Mouse (Mus musculus): ENCODE data around the gene Asb8. TPM values are rescaled to one million over a fixed set of nuclear protein-coding genes. Genes with fewer than 3 reads are reported as not detected.
A peak's percentile ranks its signal among the peaks of the same experiment; 100 is the strongest.

Gene Asb8
- total RNA-seq, 2 experiments from 2014 or later, result 146 to 157 TPM

GRCm38 (mm10) chr15:98131942-98132655 is 33.3 kb downstream of the Asb8 start:
- intact Hi-C loops (cut with DNase I; ENCODE audit: low total_unique reads), result no loop called here
- no peak for DNase-seq

DNA sequence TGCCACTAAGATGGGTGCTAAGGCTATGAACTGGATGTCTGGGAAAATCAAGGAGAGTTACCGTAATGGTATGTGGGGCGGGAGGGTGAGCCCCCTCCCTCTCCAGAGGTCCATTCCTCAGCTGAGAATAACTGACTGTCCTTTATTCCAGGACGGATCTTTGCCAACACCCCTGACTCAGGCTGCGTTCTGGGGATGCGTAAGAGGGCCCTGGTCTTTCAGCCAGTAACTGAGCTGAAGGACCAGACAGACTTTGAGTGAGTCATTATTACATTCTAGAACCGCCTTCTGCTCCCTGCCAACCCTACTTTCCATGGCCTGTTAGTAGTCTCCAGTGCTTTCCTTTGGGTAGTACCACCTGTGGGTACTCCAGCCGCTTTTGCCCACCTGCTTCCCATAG is 34.0 kb downstream of the Asb8 start:
- intact Hi-C loops (cut with DNase I; ENCODE audit: low total_unique reads), result no loop called here

GRCm38 (mm10) chr15:98131001-98131400 is 34.4 kb downstream of the Asb8 start:
- DNase-seq, result peak; percentile 63
- intact Hi-C loops (cut with DNase I; ENCODE audit: low total_unique reads), result no loop called here

More for the DNA sequence above, 34.0 kb downstream of the Asb8 start:
- DNase-seq, result no peak

- no peak for DNase-seq
- intact Hi-C loops (cut with DNase I; ENCODE audit: low total_unique reads), result no loop called here
Measured at GRCm38 (mm10) chr15:98120831-98121230, 44.6 kb downstream of the Asb8 start.

DNA sequence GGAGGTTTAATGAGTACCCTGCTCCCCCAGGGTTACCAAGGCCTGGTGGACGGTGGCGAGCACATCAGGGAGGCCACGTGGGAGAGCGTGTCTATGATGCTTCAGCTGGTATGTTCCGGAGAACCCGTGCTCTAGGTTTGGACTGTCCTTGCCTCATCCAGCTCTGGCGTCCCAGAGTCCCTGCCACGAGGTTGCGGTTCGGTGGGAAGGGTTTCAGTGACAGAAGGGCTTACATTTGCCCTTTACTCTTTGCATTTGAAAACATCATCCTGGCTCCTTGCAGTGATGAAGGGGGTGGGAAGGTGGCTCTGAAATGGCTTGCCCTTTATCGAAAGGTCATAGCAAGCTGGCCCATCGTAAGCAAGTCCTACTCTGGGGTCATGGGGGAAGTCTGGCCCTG is 46.1 kb downstream of the Asb8 start:
- DNase-seq, result no peak
- intact Hi-C loops (cut with DNase I; ENCODE audit: low total_unique reads), result no loop called here

DNA sequence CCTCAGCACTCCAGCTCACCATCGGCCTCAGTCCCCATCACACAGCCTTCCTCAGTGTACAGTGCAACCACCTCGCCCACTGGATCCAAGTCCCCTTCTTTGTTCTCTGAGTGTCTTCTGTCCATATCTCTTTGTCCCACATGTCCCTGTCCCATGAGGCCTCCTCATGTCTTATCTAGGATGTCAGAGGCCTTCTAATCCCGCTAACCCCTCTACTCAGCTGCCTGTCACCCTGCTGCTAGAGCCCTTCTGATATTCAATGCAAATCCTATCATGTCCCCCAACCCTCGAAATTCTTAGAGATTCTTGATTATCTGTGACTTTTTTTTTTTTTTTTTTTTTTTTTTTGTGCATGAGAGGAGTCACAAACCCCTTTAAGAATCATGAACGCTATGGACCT is 49.1 kb downstream of the Asb8 start:
- intact Hi-C loops (cut with DNase I; ENCODE audit: low total_unique reads), result no loop called here
- no peak for DNase-seq

DNA sequence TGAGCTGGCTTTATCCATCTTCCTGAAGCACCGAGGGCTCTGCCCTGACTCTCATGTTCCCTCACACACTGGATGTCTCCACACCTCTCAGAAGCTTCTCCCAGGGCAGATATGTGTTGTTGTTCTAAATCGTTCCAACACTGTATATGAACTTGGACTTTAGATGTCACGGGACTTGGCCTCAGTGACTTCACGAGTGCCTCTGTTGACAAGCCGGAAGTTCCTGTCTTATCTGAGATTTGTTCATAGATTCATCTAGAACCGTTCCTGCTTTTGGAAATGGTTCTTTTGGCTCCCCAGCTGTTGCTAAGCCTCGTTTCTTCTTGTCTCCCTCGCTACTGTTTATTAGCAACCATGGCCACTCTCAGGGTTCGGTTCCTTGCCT is 49.7 kb downstream of the Asb8 start:
- intact Hi-C loops (cut with DNase I; ENCODE audit: low total_unique reads), result no loop called here
- DNase-seq, result no peak

- intact Hi-C loops (cut with DNase I; ENCODE audit: low total_unique reads), result no loop called here
- peak; percentile 30 for DNase-seq
Measured at GRCm38 (mm10) chr15:98114852-98115778, 50.3 kb downstream of the Asb8 start.

DNA sequence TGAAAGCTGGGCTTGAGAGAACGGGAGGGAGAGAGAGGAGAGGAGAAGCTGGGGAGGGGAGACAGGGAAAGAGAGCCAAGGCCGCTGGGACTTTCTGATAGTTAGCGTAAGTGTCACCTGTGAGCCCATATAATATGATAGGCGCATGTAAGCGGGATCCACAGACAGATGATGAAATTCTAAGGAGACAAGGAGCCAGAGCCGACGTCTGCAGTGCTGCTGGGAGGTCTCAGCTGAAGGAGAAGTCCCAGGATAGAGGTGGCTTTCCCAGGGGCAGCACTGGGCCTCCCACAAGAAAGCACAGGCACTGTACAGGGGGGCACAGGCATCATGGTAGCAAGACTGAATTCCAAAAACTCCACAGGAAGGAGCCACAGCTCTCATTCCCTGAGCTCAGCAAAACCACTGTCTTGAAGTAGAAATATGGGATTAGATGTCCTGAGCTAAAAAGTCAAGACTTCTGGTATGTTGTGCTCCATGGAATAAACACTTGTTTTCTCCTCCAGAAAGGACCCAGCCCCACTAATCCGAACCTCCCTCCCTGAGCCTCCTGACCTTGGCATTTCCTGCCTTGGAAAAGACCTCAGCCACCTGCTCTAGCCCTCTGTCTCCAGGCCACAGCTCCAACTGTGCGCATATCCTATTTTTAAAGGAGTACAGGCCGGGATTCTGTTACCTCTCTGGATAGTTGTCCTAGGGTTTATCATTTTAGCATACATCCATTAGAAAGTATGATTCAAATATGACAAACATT is 51.1 kb downstream of the Asb8 start:
- intact Hi-C loops (cut with DNase I; ENCODE audit: low total_unique reads), result no loop called here
- peak; percentile 34 for DNase-seq

DNA sequence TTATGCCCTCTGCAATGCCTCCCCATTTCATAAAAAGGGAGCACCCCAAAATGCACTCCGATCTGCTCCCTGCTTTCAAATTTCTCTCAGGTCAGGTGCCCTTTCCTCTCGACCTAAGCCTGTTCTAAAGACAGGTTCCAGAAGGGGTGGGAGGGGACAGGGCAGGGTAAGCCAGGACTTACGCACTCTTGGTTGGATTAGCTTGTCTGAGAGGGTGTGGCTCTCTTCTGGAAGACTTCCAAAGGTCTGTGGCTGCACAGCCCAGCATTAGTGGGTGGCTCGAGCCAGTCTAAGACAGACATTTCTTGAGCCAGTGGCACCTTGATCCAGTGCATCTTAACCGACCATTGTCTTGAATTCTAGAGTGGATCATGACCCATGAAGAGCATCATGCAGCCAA is 53.6 kb downstream of the Asb8 start:
- intact Hi-C loops (cut with DNase I; ENCODE audit: low total_unique reads), result no loop called here
- peak; percentile 38 for DNase-seq

GRCm38 (mm10) chr15:98108297-98109152 is 56.9 kb downstream of the Asb8 start:
- peak; percentile 87 for DNase-seq
- intact Hi-C loops (cut with DNase I; ENCODE audit: low total_unique reads), result no loop called here

- DNase-seq, result no peak
- intact Hi-C loops (cut with DNase I; ENCODE audit: low total_unique reads), result no loop called here
Measured at GRCm38 (mm10) chr15:98107703-98108296, 57.6 kb downstream of the Asb8 start.

GRCm38 (mm10) chr15:98107230-98107629 is 58.2 kb downstream of the Asb8 start:
- no peak for DNase-seq
- intact Hi-C loops (cut with DNase I; ENCODE audit: low total_unique reads), result no loop called here

DNA sequence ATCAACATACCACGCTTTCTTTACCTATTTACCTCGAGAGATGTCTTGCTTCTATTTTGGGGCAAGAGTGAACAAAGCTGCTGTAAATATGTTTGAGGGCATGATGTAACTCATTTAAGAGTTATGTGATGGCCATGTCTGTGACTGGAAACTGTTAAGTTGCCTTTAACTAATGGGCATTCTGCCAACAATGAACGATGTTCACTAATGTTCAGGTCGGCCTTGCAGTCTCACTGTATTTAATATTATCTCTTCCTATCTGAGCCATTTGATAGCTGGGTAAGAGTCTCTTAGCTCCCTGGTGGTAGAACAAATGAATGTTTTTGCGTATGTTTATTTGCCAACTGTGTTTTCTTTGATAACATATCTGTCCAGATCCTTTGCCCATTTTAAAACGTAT is 58.9 kb downstream of the Asb8 start:
- intact Hi-C loops (cut with DNase I; ENCODE audit: low total_unique reads), result no loop called here

DNA sequence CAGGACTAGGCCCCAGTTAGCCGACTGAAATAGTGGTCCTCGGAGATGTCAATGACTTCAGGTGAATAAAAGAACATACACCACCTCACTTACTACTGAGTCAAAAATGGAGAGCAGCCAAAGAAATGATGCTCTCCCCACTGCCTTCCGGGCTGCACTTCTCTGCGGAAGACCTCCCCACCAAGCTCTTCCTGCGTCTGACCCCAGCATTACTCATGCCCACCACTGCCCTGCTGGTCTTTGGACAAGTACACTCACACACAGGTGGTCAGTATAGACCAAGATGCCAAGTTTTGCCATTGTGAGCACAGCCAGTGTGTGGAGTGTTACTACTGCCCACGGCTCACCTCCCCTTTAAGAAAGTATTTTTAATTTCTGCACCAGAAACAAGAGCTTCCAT is 63.0 kb downstream of the Asb8 start:
- no peak for DNase-seq
- intact Hi-C loops (cut with DNase I; ENCODE audit: low total_unique reads), result no loop called here

More for the DNA sequence above, 58.9 kb downstream of the Asb8 start:
- no peak for DNase-seq

DNA sequence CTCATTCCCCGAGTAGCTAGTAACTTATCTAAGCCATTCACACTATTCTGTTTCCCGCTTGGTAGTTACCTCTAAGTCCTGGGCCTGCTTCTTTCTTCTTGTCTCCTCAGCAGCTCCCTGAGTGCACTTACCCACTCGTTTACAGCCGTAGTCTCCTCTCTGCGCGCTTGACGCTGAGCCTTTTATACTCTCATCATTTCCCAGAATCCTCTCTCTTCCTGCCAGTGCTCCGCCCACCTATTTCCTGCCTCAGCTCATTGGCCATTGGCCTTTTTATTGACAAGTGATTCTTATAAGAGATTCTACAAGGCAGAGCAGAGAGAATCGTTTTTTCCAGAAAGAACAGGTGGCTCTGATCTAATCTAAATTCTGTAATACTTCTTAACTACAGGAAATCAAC is 66.9 kb downstream of the Asb8 start:
- intact Hi-C loops (cut with DNase I; ENCODE audit: low total_unique reads), result no loop called here
- no peak for DNase-seq

DNA sequence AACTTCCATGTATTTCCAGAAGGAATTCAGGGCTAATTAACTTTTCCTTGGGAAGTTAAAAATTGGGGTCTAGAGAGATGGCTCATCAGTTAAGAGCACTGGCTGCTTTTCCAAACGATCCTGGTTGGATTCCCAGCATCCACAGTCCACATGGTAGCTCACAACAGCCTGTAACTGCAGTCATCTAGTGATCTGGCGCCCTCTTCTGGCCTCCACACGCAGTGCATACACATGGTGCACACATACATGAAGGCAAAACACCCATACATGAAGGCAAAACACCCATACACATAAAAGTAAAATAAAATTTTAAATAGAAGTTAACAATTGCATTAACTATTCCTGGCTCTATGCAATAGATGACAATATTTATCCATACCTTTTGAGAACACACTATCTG is 68.5 kb downstream of the Asb8 start:
- intact Hi-C loops (cut with DNase I; ENCODE audit: low total_unique reads), result no loop called here
- DNase-seq, result no peak

DNA sequence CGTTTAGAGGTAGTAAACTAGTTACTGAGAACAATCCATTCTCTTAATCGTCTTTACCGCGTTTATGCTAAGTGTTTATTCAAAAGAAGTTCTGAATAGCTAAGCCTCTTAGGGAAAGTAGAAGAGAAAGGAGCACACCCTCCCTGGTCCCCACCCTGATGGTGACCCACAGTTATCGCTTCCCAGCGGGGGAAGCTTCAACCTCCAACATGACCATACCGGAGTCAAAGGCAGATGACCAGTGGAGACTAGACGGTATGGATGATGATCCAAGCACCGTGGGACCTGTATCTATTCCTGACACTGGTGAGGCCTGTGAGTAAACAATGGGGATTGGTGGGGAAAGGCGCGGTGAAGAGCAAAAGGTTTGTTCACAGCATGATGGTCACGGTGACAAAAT is 70.5 kb downstream of the Asb8 start:
- intact Hi-C loops (cut with DNase I; ENCODE audit: low total_unique reads), result no loop called here
- no peak for DNase-seq

All from gastrocnemius, postnatal 14 days (tissue).